Mouse (Mus musculus) liver, embryonic 15.5 days (tissue): Measurements from ENCODE around the gene Ntrk2. TPM values are rescaled to one million over a fixed set of nuclear protein-coding genes. Genes with fewer than 3 reads are reported as not detected.

Experiments used
- ATAC-seq: fragments of 200-750 bp; cut with Nextera tagmentation; 2 replicates; pipeline ENCODE4 v1.8.0; 2017; ENCODE audit warnings: moderate number of reproducible peaks, mild to moderate bottlenecking, moderate library complexity; ENCODE audit not compliant: insufficient read depth
- H3K27ac ChIP-seq: fragments of 300-500 bp; sonication (generic); replicated peaks from 2 replicates; pipeline ENCODE4 v1.5.1; 2015; ENCODE audit warnings: mild to moderate bottlenecking, inconsistent platforms
- H3K27me3 ChIP-seq: fragments of 300-500 bp; sonication (generic); 2 replicates; pipeline ENCODE4 v1.6.1; 2015; ENCODE audit warnings: mild to moderate bottlenecking, inconsistent platforms
- H3K36me3 ChIP-seq: fragments of 300-500 bp; sonication (generic); replicated peaks from 2 replicates; pipeline ENCODE4 v1.6.1; 2015; ENCODE audit warnings: moderate library complexity, mild to moderate bottlenecking, inconsistent platforms
- H3K4me1 ChIP-seq: fragments of 300-500 bp; sonication (generic); replicated peaks from 2 replicates; pipeline ENCODE4 v1.6.1; 2015; ENCODE audit warnings: inconsistent platforms
- H3K4me2 ChIP-seq: fragments of 300-500 bp; sonication (generic); 2 replicates; pipeline ENCODE4 v1.6.1; 2015; ENCODE audit warnings: moderate library complexity, mild to moderate bottlenecking, inconsistent platforms
- H3K4me3 ChIP-seq: fragments of 300-500 bp; sonication (generic); replicated peaks from 2 replicates; pipeline ENCODE4 v1.5.1; 2015; ENCODE audit warnings: mild to moderate bottlenecking, inconsistent platforms
- H3K9ac ChIP-seq: fragments of 300-500 bp; sonication (generic); 2 replicates; pipeline ENCODE4 v1.6.1; 2015; ENCODE audit warnings: moderate library complexity, mild to moderate bottlenecking, inconsistent platforms
- H3K9me3 ChIP-seq: fragments of 300-500 bp; sonication (generic); replicated peaks from 2 replicates; pipeline ENCODE4 v1.6.1; 2016; ENCODE audit warnings: inconsistent platforms
- WGBS: fragments of 180-500 bp; shearing (Covaris S2); methylation state at CpG from one replicate; pipeline ENCODE4 v1.1.7; 2015; ENCODE audit warnings: mixed read lengths; ENCODE audit not compliant: insufficient replicate concordance; 5-methylcytosine and 5-hydroxymethylcytosine counted together
- polyA plus RNA-seq: library from polyadenylated mRNA; unstranded; fragments of >200 nt; fragmentation: Nextera tagmentation; extraction: Ambion mirVana; gene quantifications from 2 replicates; pipeline ENCODE4 v1.2.1, GENCODE M21; 2015

Gene Ntrk2
- polyA plus RNA-seq, 1 experiment from 2014 or later = 0.23 TPM

GRCm38 (mm10) chr13:58940798-58941197 is 134.4 kb downstream of the Ntrk2 start:
- H3K9ac ChIP-seq = no peak overlapping the region
- no peak for ATAC-seq
- H3K4me1 ChIP-seq = no peaks in the 10 kb centered on the region
- no peak overlapping the region for H3K4me3 ChIP-seq
- no peak overlapping the region for H3K27ac ChIP-seq
- H3K36me3 ChIP-seq = no peaks in the 10 kb centered on the region
- 42% methylated on average over 7 of the region's 7 CpGs for WGBS
- H3K27me3 ChIP-seq = no peaks in the 10 kb centered on the region
- no peaks in the 10 kb centered on the region for H3K9me3 ChIP-seq
- H3K4me2 ChIP-seq = no peak overlapping the region

- no peak for ATAC-seq
- Histone ChIP-seq H3K4me1 (no peaks in the 10 kb centered on the region), H3K4me2 (no peak overlapping the region), H3K36me3 (no peaks in the 10 kb centered on the region), H3K27ac (no peak overlapping the region), H3K27me3 (no peaks in the 10 kb centered on the region), H3K9me3 (no peaks in the 10 kb centered on the region), H3K4me3 (no peak overlapping the region), H3K9ac (no peak overlapping the region)
- 49% methylated on average over 6 of the region's 6 CpGs for WGBS
Observed at GRCm38 (mm10) chr13:58945781-58946180, 139.4 kb downstream of the Ntrk2 start.

- ATAC-seq = no peak
- no peaks in the 10 kb centered on the region for H3K36me3 ChIP-seq
- H3K9ac ChIP-seq = no peak overlapping the region
- no peak overlapping the region for H3K27ac ChIP-seq
- H3K9me3 ChIP-seq = no peaks in the 10 kb centered on the region
- H3K4me1 ChIP-seq = no peaks in the 10 kb centered on the region
- no peaks in the 10 kb centered on the region for H3K27me3 ChIP-seq
- 77% methylated on average over 6 of the region's 6 CpGs for WGBS
- no peak overlapping the region for H3K4me3 ChIP-seq
- no peak overlapping the region for H3K4me2 ChIP-seq
Observed at GRCm38 (mm10) chr13:58946589-58946988, 140.2 kb downstream of the Ntrk2 start.

- no peak for ATAC-seq
Observed at GRCm38 (mm10) chr13:58947056-58947455, 140.7 kb downstream of the Ntrk2 start.

GRCm38 (mm10) chr13:58954331-58954730 is 148.0 kb downstream of the Ntrk2 start:
- no peak overlapping the region for H3K9ac ChIP-seq
- H3K27me3 ChIP-seq = no peaks in the 10 kb centered on the region; the same call in none of the 2 replicates
- no peak overlapping the region for H3K4me2 ChIP-seq
- ATAC-seq = no peak
- H3K4me3 ChIP-seq = no peak overlapping the region
- 24% methylated on average over 4 of the region's 4 CpGs for WGBS
- no peaks in the 10 kb centered on the region for H3K9me3 ChIP-seq
- H3K27ac ChIP-seq = no peak overlapping the region
- no peaks in the 10 kb centered on the region for H3K4me1 ChIP-seq
- H3K36me3 ChIP-seq = no peaks in the 10 kb centered on the region

More at GRCm38 (mm10) chr13:58947056-58947455, 140.7 kb downstream of the Ntrk2 start:
- Histone ChIP-seq H3K4me2 (no peak overlapping the region), H3K4me3 (no peak overlapping the region), H3K27ac (no peak overlapping the region), H3K27me3 (no peaks in the 10 kb centered on the region), H3K9ac (no peak overlapping the region), H3K36me3 (no peaks in the 10 kb centered on the region), H3K9me3 (no peaks in the 10 kb centered on the region), H3K4me1 (no peaks in the 10 kb centered on the region)
- 44% methylated on average over 9 of the region's 9 CpGs for WGBS

DNA sequence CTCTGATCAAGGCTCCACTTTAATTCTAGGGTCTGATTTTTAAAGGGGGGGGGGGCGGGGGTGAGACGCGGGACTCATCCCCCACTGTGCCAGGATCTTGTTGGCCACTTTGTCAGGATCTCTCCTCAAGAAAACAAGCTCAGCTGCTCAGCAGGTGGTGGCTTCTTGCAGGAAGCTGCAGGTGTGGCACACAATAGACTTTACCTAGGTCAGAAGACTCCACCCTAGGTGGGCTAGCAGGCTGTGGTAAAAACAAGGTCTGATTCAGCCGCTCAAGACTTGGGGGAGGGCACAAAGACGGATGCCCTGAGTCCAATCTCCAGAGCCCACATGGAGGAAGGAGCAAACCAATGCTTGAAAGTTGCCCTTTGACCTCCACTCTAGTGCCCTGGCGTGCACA is 148.4 kb downstream of the Ntrk2 start:
- WGBS = 13% methylated on average over 6 of the region's 6 CpGs
- Histone ChIP-seq H3K27me3 (no peaks in the 10 kb centered on the region; the same call in none of the 2 replicates), H3K9ac (no peak overlapping the region), H3K4me3 (no peak overlapping the region), H3K27ac (no peak overlapping the region), H3K4me1 (no peaks in the 10 kb centered on the region), H3K36me3 (no peaks in the 10 kb centered on the region), H3K4me2 (no peak overlapping the region), H3K9me3 (no peaks in the 10 kb centered on the region)
- no peak for ATAC-seq

DNA sequence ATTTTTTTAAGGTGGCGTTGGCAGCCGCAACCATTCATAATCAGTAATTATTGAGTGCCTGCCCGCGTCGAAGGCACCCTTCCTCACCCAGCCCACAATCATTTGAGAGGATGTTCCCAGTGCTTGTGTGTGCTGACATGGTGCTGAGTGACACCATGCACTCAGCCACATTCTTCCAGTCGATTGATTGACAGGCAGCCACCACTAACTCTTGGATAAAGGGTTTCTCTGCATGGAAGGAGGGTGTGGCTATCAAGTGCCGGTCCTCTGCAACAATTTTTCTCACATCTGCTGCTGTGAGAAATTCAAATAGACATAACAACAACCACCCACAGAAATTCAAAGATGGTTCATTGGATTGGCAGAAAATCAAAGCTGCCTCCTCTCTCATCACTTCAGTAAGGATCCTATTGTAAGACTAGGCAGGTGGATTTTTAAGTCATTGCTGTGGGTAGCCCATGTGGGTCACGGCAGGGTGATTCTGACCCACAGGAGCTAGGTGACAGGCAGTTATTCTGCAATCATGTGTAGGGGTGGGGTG is 148.9 kb downstream of the Ntrk2 start:
- H3K9ac ChIP-seq = no peak overlapping the region
- H3K27me3 ChIP-seq = no peaks in the 10 kb centered on the region; the same call in none of the 2 replicates
- H3K4me2 ChIP-seq = no peak overlapping the region
- no peaks in the 10 kb centered on the region for H3K9me3 ChIP-seq
- H3K36me3 ChIP-seq = no peaks in the 10 kb centered on the region
- no peak overlapping the region for H3K27ac ChIP-seq
- H3K4me1 ChIP-seq = no peaks in the 10 kb centered on the region
- 43% methylated on average over 8 of the region's 8 CpGs for WGBS
- no peak overlapping the region for H3K4me3 ChIP-seq
- ATAC-seq = no peak

DNA sequence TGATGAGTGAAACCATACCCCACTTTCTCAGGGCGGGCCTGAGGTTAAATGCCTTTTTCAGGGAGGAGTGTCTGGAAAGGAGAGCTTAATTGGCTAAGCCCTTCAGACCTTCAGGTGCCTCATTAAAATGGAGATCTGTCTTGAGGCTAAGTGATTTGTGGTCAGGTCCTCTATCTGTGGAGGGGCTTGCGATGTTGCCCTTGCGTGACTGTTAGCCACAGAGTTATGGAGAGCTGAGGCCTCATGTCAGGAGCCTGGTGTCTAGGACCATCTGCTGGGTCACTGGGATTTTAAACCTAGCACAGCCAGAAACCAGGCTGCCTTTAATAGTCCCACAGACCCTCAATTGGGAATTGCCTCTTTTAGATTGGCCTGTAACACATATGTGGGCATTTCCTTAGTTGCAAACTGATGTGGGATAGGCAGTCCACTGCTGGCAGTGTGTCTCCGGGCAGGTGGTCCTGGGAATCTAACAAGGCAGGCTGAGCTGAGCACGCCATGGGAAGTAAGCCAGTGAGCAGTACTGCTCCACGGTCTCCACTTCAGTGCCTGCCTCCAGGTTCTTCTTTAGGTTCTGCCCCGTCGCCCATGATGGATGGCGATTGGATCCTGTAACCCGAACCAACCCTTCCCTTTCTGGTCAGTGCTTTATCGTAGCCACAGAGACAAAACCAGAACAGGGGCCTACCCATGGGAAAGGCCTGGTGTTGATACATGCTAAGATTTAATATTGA is 152.0 kb downstream of the Ntrk2 start:
- Histone ChIP-seq H3K4me3 (no peak overlapping the region), H3K27ac (no peak overlapping the region), H3K9me3 (no peaks in the 10 kb centered on the region), H3K4me2 (no peak overlapping the region), H3K9ac (no peak overlapping the region), H3K27me3 (no peaks in the 10 kb centered on the region; the same call in none of the 2 replicates), H3K4me1 (no peaks in the 10 kb centered on the region), H3K36me3 (no peaks in the 10 kb centered on the region)
- WGBS = 75% methylated on average over 11 of the region's 11 CpGs
- no peak for ATAC-seq

DNA sequence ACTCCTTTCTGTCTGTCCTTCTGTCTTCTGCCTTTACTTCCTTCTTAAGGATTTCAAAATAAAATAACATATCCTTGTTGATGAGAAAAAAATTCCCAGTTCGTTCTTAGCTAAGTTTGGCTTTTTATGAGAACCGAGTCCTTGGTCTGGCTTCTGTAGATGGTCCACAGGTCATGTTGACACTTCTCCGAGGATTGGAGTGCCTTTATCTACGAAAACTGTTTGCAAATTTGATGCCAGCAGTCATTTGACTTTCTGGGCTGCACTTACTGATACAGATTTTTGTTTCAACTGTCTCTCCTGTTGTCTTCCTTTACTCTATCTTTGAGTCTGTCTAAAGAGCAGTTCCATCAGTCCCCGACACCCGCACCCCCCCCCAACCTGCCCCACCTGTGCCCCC is 154.0 kb downstream of the Ntrk2 start:
- Histone ChIP-seq H3K4me2 (no peak overlapping the region), H3K9ac (no peak overlapping the region), H3K9me3 (no peaks in the 10 kb centered on the region), H3K4me3 (no peak overlapping the region), H3K36me3 (no peaks in the 10 kb centered on the region), H3K27me3 (no peaks in the 10 kb centered on the region; the same call in 1 of the 2 replicates), H3K4me1 (no peaks in the 10 kb centered on the region), H3K27ac (no peak overlapping the region)
- WGBS = 55% methylated on average over 6 of the region's 6 CpGs
- no peak for ATAC-seq

GRCm38 (mm10) chr13:58964701-58965359 is 158.5 kb downstream of the Ntrk2 start:
- WGBS = 63% methylated on average over 12 of the region's 12 CpGs
- ATAC-seq = no peak
- Histone ChIP-seq H3K36me3 (no peaks in the 10 kb centered on the region), H3K27me3 (no peaks in the 10 kb centered on the region), H3K27ac (no peak overlapping the region), H3K9me3 (no peaks in the 10 kb centered on the region), H3K4me3 (no peak overlapping the region), H3K9ac (no peak overlapping the region), H3K4me1 (no peaks in the 10 kb centered on the region), H3K4me2 (no peak overlapping the region)

DNA sequence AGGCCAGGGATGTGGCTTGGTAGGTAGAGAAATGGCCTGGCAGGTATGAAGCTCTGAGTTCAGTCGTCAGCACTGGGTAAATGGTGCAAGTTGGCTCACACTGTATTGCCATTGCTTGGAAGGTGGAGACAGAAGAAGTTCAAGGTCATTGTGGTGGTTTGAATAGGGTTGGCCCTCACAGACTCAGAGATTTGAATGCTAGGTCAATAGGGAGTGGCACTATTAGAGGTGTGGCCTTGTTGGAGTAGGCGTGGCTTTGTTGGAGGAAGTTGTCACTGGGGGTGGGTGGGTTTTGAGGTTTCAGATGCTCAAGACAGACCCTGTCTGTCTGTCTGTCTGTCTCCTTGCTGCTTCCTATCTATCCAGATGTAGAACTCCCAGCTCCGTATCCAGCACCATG is 159.5 kb downstream of the Ntrk2 start:
- Histone ChIP-seq H3K4me2 (no peak overlapping the region), H3K4me1 (no peaks in the 10 kb centered on the region), H3K9ac (no peak overlapping the region), H3K27ac (no peak overlapping the region), H3K4me3 (no peak overlapping the region), H3K27me3 (no peaks in the 10 kb centered on the region), H3K36me3 (no peaks in the 10 kb centered on the region), H3K9me3 (no peaks in the 10 kb centered on the region)
- 58% methylated on average over 3 of the region's 3 CpGs for WGBS
- ATAC-seq = no peak
